Mouse (Mus musculus): ENCODE results near the gene Klhl5.

Klhl5 gene

DNA sequence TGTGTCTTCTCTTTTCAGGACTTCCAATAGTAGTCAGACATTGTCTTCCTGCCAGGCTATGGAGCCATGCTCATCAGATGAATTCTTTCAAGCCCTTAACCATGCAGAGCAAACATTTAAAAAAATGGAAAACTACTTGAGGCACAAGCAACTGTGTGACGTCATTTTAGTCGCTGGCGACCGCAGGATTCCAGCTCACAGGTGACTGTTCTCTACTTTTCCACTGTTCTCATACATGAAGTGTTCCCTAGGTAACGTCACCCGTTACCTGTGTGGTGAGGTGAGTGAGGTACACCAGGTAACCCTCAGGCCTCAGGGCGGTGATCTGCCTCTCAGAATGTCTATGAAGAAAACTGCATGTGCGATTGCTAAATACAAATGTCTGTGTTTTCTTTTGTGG, 33.9 kb downstream of the Klhl5 start:
- ATAC-seq (ENCODE audit: insufficient number of reproducible peaks, low FRiP score, low TSS enrichment), result no peak

- no peak for ATAC-seq (ENCODE audit: insufficient number of reproducible peaks, low FRiP score, low TSS enrichment)
Measured at GRCm38 (mm10) chr5:65142247-65142646, 34.9 kb downstream of the Klhl5 start.

DNA sequence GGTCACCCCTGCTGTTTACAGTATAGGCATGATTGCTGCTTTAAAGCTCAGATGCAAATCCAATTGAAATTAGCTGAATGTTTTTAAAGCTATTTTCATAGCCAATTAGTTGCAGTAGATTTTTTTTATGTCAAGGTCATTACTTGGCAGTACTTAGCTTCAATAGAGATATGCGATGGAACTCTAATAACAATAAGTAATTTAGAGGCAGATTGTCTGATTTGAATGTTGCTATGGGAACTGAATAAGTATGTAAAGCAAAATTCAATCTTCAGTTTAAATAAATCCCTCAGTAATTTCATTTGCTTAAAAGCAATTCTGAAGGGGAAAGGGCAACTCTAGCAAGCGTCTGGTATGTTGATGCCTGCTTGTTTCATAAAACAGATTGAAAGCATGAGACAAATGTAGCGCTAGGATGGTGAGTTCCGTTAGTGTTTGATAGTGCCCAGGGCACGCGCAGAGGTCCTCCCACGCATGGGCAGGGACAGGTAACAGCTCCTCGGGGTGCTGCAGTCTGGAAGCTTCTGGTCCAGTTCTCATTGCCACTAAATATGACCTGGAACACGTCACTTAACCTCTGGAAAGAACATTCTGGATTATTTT, 38.3 kb downstream of the Klhl5 start:
- no peak for ATAC-seq (ENCODE audit: insufficient number of reproducible peaks, low FRiP score, low TSS enrichment)

GRCm38 (mm10) chr5:65146749-65147148, 39.4 kb downstream of the Klhl5 start:
- ATAC-seq (ENCODE audit: insufficient number of reproducible peaks, low FRiP score, low TSS enrichment), result no peak

DNA sequence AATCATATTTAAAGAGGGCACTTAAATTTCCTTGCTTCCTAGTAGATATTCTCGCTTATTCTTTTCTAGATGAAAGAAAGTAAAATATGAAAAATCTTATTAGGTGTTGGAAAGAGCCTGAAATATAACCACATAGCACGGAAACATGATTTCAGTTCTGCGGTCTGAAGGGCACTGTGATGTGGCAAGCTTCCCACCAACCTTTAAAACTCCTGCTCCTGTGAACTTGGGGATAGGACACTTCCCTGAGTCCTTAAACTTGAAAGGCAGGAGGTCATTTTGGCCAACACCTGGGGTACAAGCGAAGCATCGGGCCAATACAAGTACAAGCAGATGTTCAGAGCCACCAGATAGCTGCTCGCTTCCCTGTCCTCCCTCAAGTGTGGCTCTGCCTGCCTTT, 42.4 kb downstream of the Klhl5 start:
- ATAC-seq (ENCODE audit: insufficient number of reproducible peaks, low FRiP score, low TSS enrichment), result no peak

DNA sequence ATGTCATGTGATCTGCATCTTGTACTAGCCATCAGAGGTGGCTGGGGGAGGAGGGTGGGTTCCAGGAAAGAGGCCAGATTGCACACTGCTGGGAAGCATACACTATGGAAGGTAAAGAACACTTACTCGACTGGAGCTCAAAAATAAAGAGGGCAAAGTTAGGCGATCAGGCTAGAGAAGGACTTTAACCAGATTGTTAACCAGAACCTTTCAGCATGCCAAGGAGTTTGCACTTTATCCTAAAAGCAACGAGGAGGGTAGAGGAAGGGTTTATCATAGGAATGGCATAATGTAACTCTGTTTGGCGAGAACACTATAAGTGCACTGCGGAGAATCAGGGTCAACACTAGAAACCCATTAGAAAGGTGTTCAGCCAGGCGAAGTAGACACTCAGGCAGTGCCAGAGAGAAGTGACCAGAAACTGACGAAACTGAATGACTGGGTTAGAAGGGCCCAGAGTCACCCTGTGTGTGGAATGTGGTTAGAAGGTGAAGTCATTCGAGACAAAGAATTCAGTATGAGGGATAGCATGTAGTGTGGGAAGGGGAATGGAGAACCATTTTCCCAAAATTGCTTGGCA, 43.1 kb downstream of the Klhl5 start:
- ATAC-seq (ENCODE audit: insufficient number of reproducible peaks, low FRiP score, low TSS enrichment), result no peak

GRCm38 (mm10) chr5:65151276-65151675, 43.9 kb downstream of the Klhl5 start:
- ATAC-seq (ENCODE audit: insufficient number of reproducible peaks, low FRiP score, low TSS enrichment), result no peak

GRCm38 (mm10) chr5:65151767-65152166, 44.4 kb downstream of the Klhl5 start:
- no peak for ATAC-seq (ENCODE audit: insufficient number of reproducible peaks, low FRiP score, low TSS enrichment)

DNA sequence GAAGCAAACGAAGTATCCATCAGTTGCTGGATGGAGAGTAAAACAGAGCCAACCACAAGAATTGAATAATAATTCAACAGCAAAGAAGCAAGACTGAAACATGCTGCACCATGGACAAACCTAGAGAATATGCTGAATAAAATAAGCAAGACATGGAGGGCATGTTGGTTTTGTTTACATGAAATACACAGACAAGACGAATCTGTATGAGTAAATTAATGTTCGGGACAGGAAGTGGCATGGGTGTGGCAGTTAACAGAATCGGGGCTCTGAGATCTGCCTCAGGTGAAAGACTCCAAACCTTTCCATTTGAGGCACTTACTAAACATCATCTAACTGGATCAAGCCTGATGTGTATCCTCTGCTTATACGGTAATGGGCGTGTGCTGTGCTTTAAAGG, 46.9 kb downstream of the Klhl5 start:
- ATAC-seq (ENCODE audit: insufficient number of reproducible peaks, low FRiP score, low TSS enrichment), result no peak

GRCm38 (mm10) chr5:65156853-65157252, 49.5 kb downstream of the Klhl5 start:
- ATAC-seq (ENCODE audit: insufficient number of reproducible peaks, low FRiP score, low TSS enrichment), result no peak

- no peak for ATAC-seq (ENCODE audit: insufficient number of reproducible peaks, low FRiP score, low TSS enrichment)
Measured at GRCm38 (mm10) chr5:65157412-65158381, 50.4 kb downstream of the Klhl5 start.

DNA sequence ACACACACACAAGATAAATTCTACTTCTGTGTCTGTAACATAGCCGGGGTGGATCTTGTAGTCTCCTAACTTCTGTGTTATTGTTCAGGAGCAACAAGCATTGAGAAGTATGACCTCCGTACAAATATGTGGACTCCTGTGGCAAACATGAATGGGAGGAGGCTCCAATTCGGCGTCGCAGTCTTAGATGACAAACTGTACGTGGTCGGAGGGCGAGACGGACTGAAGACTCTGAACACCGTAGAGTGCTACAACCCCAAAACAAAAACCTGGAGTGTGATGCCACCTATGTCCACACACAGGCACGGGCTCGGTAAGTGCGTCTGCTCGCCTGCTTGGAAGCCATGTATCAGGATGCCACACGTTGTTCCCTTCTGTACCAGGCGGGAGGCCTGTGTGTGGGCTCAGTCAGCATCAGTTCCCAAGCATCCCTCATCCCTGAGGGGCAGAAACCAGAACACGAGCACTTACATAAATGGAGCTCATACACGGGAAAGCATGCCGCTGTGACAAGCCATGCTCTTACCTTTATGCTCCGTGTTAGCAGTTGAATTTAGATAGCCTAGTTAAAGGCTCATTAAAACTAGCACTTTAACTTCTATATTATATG, 51.5 kb downstream of the Klhl5 start:
- ATAC-seq (ENCODE audit: insufficient number of reproducible peaks, low FRiP score, low TSS enrichment), result no peak

DNA sequence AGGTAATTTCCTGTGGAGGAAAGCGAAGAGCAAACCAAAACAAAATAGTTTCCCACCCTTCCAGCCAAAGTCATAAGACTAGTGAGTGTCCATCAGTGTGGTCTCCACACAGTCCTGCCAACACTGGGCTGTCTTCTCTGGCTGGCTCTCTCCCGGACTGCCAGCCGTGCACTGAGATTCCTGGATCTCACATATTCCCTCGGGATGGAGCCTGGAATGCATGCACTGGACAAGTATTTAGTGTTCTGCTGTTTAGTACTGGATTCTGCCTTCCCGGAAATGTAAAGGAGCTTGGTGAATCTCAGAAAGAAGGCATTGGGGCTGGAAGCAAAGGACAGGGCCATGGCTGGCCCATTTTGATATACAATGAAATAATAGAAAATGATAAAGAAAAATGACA, 55.7 kb downstream of the Klhl5 start:
- ATAC-seq (ENCODE audit: insufficient number of reproducible peaks, low FRiP score, low TSS enrichment), result no peak

DNA sequence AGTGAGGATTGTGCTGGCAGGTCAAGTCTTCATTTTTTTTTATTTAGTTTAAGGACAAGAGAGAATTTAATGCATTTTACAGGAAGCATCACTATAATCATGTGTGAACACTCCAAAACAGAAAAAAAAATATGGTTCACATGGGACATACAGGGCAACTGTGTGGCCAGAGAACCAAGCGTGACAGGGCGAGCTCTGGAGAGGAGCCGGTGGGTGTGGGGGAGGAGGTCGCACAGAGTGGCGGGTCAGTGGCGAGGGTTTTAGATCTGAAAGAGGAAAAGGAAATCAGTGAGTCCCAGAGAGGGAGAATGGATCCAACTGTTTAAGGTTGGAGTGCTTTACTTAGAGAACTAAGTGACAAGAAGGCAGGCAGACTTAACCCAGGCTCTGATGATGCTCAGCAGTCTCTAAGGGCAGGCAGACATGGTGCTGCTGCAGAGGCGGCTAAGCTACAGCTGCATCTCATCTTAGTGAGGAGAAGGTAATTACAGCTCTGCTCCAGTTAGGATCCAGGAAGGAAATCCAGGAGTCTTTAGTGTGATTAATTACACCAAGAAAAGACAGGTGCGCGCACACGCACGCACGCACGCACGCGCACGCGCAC, 56.3 kb downstream of the Klhl5 start:
- no peak for ATAC-seq (ENCODE audit: insufficient number of reproducible peaks, low FRiP score, low TSS enrichment)

GRCm38 (mm10) chr5:65170206-65170605, 62.9 kb downstream of the Klhl5 start:
- no peak for ATAC-seq (ENCODE audit: insufficient number of reproducible peaks, low FRiP score, low TSS enrichment)

GRCm38 (mm10) chr5:65175035-65175917, 67.9 kb downstream of the Klhl5 start:
- peak; percentile 84 for ATAC-seq (ENCODE audit: insufficient number of reproducible peaks, low FRiP score, low TSS enrichment)

- ATAC-seq (ENCODE audit: insufficient number of reproducible peaks, low FRiP score, low TSS enrichment), result peak; percentile 42; the same call in 1 of the 2 replicates
Measured at GRCm38 (mm10) chr5:65175918-65176484, 68.7 kb downstream of the Klhl5 start.

DNA sequence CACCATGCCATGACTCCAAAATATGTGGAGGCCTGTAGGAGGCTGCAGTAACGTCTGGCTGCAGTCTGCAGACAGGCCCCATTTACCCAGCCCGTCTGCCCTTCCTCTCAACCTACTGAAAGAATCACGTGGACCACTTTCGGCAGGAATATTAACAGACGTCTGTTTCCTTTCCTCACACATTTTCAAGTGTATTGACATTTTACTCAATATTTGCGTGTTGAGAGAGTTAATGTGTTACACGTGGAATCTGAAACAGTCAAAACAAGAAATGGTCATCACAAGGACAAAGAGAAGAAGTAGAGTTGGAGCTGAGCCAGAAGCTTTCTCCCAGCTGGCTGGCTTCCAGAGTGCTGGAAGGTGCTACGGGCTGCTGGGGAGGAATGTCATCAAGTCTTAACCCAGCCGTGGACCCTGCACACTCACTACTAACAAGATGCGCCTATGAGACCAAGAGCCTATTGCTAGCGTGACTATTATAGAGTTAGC, 69.7 kb downstream of the Klhl5 start:
- ATAC-seq (ENCODE audit: insufficient number of reproducible peaks, low FRiP score, low TSS enrichment), result no peak

DNA sequence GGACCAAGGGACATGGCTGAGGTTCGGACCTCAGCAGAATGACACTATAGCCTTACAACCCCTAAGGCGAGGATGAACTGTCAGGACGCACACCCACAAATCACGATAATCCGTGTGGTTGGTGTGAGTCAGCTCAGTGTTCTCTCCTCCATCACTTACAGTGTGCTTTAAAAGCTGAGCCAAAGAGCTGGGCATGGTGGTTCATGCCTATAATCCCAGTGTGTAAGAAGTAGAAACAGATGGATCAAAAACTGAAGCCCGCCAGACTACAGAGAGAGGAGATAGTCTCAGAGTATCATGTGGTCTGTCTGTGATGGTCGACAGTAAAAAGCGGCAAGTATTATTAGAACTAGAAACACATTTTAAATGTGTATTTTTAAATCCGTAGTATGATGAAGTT, 71.1 kb downstream of the Klhl5 start:
- ATAC-seq (ENCODE audit: insufficient number of reproducible peaks, low FRiP score, low TSS enrichment), result no peak

Data from cerebellum, adult (tissue).